Mouse (Mus musculus): ENCODE data around the gene Cacng1.

Cacng1 gene

GRCm38 (mm10) chr11:107716332-107716938, at the start of gene Cacng1:
Cacng1 (minus strand) TSS chr11:107716522.
- DNase-seq (ENCODE audit: low spot score in 2 of 2), result no peak

DNA sequence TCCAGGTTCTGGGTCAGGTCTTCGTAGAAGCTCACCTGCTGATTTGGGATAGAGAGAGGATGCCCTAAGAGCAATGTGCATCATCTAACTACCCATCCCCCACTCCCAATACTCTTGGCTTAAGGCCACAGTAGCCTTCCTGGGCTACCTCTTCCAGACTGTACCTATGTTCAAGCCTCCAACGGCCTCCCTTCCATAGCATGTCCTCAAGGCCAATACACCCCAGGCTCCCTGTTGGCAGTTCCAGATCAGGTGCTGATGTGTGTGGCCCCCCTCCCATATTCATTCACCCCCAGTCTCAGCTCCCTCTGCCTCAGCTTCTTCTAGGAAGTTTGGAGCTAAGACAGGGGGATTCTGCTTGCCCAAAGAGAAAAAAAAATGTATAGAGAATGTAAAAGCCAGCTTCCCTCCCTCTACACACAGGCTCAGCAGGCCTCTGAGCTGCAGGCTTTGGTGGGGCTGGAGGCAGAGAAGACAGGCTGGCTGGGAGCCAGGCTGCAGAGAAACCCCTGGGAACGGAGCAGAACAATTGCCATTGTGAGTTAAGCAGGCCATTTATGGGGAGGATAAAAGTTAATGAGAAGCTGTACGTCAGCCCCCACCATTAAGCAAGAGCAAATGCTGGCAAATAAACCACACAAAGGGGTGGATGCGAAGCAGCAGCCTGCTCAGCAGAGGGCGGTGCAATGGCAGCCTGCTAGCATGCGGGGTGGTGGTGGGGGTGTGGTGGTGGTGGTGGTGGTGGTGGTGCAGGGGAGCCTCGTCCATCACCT, 46.6 kb upstream of the Cacng1 start:
- DNase-seq (ENCODE audit: low spot score in 2 of 2), result no peak

- no peak for DNase-seq (ENCODE audit: low spot score in 2 of 2)
Measured at GRCm38 (mm10) chr11:107761790-107762500, 45.6 kb upstream of the Cacng1 start.

GRCm38 (mm10) chr11:107760001-107760400, 43.7 kb upstream of the Cacng1 start:
- no peak for DNase-seq (ENCODE audit: low spot score in 2 of 2)

DNA sequence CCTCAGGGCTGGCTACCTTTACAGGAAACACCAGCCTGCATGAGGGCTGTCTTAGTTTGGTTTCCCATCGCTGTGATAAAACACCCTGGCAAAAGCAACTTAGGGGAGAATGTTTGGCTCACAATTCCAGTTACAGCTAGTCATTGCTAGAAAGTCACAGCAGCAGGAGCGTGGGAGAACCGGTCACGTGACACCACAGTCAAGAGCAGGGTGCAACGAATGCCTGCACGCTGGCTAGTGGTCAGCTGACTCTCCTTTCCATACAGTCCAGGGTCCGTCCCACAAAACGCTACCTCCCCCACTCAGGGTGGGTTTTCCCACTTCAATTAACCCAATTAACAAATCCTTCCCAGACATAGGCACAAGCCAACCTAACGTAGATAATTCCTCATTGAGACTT, 43.2 kb upstream of the Cacng1 start:
- DNase-seq (ENCODE audit: low spot score in 2 of 2), result no peak

DNA sequence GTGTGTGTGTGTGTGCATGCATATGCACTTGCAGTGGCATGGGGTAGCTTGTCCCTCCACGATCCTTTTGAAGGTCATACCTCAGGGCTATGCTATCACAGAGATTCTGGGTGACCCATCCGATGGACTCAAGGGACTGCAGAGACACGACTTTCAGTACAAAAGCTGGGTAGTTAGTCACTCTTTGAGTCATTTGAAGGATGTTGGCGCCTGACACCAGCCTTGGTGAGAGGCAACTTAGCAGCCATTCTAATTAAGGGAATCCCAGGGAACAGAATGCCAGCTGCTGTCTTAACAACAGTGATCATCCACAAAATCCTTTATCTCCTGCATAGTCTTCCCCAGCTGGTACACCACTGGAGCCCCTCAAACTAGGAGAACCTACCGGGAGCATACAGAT, 32.8 kb upstream of the Cacng1 start:
- no peak for DNase-seq (ENCODE audit: low spot score in 2 of 2)

DNA sequence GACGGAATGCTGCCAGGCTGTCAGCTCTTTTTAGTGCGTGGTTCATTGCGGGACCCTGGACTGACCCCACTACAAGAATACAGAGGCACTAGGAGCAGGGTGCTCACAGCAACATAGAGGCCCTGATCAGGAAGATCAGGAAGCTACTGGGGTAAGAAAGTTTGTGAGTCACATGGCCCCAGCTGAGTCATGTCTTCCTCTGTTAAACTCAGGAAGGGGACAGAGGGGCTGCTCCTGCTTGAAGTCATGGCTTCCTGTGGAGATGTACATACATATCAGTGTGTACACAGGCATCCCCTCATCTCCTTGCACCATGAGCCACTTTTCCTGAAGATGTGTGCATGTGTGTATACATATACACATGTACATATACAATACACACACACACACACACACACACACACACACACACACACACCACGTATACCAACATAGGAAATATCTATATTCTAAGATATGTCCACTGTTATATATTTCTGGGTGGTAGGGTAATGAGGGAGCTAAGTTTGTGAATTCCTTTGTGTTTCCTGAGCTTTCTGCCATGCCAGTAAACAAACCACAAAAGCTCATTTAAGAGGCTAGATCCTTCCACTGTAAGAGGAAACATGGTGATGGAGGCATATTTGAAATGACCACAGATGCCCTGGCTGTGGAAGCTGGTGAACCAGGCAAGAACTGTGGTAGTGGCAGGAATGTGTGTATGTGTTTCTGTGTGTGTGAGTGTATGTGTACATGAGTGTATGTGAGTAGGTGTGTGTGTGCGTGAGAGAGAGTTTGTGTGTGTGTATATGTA, 32.1 kb upstream of the Cacng1 start:
- no peak for DNase-seq (ENCODE audit: low spot score in 2 of 2)

DNA sequence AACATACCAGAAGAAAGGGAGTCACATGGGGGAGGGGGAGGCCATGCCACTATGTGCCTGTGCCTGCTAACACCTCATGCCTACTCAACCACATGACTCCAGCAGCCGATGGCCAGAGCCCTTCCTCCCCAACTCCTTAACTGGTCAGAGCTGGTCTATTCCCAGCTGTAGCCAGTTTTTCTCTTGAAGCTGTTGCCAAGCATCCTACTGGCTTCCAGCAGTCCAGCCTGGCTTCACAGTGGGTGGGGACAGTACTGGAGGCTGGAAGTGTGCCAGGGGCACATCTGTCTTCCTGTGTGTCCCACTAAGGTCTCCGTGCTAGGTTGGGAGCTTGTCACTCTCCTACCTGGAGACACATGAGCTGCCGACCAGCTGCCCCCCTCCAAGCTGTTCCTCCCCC, 26.8 kb upstream of the Cacng1 start:
- DNase-seq (ENCODE audit: low spot score in 2 of 2), result no peak

GRCm38 (mm10) chr11:107738418-107739099, 22.2 kb upstream of the Cacng1 start:
- peak in 1 of 2 experiments; percentile 49 for DNase-seq (ENCODE audit: low spot score in 2 of 2)

DNA sequence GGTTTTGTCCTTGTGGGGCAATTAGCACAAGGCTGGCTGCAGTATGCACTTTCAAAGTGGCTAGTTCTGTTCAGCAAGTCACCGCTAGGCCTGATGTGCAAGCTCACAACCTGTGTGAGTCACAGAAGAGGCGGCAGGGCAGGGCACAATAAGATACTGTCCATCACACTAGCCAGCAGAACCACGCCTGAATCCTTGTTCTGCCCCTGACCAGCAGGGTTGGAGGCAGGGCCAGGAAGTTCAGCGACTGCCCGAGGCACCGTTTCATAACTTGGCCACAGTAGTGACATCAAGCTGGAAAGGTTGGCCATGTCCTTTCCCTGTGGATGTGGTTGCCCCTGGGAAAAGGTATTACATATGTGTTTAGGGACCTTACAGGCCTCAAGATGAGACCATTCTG, 21.6 kb upstream of the Cacng1 start:
- DNase-seq (ENCODE audit: low spot score in 2 of 2), result no peak

DNA sequence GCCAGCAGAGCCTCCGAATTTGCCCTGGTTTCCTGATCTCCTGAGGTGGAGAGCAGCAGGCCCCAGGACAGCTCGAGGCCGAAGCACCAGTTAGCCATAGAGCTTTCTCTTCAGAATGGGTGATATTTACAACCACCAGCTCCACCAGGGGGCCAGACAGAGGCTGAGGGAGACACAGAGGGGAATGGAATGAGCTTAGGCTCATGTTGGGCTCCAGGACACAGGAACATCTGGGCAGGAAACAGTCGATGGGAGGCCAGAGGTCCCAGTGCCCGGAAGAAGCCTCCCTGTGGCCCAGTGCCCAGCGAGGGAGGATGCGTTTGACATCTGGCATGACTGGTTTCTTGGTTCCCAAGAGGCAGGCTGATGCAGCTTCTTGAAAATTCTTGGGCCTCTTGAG, 17.8 kb upstream of the Cacng1 start:
- DNase-seq (ENCODE audit: low spot score in 2 of 2), result no peak

GRCm38 (mm10) chr11:107731498-107731897, 15.2 kb upstream of the Cacng1 start:
- no peak for DNase-seq (ENCODE audit: low spot score in 2 of 2)

DNA sequence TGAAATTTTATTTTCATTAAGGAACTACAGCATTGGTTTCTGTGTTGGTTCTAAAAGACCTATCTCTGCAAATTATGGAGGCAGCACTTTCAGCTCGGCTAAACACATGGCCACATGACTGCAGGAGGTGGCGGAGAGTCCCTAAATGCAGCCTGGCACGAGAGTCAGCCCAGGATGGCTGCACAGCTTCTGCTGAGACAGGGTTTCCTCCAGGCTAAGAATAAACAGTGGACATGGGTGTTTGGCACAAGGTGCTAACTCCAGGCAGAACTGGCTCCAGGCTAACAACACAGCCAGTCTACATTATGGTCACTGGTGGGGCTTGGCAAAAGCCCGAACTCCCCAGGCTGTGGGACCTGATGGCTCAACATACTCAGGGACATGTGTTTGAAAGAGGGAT, 14.6 kb upstream of the Cacng1 start:
- no peak for DNase-seq (ENCODE audit: low spot score in 2 of 2)

DNA sequence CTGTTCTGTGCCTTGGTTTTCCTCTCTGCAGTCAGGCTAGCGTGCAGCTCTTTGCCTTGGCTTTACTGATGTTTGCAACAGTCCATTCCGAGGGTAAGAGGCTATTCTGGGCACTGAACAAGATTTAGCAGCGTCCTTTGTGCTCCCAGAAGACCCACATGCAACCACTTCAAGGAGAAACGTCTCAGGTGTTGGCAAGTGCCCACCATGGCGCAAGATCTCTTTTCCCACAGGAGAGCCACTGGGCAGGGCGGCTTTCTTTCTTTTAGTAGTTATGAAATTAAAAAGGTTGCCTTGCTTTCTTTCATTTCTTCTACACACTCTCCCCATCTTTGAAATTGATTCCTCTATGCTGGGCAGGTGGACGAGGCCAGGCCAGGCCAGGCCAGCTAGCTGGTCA, 12.8 kb upstream of the Cacng1 start:
- no peak for DNase-seq (ENCODE audit: low spot score in 2 of 2)

- DNase-seq (ENCODE audit: low spot score in 2 of 2), result no peak
Measured at GRCm38 (mm10) chr11:107728073-107728863, 11.9 kb upstream of the Cacng1 start.

DNA sequence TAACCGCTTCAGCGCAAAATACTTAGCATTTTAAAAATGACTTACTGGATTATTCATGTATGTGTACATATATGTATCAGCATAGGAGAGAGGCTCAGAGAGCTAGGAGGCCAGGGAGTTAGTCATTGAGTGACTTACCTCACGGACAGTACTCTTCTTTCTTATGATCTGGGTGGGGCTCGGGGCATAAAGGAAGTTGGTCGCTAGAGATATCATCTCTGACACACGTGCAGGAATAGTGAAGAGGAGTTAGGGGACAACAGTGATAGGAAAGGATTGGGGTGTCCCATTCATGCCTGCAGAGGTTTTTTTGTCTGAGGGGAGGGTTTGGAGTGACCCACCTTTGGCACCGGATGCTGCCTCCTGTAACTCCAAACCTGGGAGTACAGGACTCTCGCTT, 8.3 kb upstream of the Cacng1 start:
- DNase-seq (ENCODE audit: low spot score in 2 of 2), result no peak

- no peak for DNase-seq (ENCODE audit: low spot score in 2 of 2)
Measured at GRCm38 (mm10) chr11:107721057-107721456, 4.7 kb upstream of the Cacng1 start.

DNA sequence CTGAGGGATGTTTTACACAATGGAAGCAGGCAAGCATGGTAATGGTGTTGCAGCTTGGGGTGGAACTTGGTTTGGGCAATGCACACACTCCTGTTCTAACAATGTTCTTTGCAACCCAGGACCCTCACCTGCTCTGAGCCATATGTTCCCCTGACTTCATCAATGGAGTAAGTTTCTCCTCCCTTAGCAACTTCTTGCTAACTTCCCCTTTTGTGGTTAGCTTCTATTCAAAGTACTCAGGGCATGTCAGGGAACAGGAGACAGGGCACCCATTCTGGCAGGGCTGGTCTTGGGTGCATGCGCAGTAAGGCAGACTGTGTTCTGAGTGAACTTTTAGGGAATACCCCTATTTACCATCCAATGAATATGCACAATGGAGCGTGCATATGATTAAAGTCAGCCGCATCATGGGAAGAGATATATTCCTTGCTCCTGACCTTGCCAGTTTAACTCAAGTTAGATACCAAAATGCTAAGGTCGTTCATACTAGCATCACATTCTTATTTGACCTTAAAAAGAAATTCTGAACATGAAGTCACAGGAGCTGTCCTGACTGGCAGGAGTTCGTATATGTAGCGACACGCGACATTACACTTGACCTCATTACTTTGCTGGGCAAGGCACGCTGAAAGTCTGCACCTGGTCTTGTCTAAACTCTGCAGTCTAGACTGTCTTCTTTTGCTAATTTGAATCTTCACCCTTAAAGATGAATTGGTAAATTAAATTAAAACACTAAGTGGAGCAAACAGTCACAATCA, 4.1 kb upstream of the Cacng1 start:
- no peak for DNase-seq (ENCODE audit: low spot score in 2 of 2)

GRCm38 (mm10) chr11:107714368-107714767, 2.0 kb downstream of the Cacng1 start:
- DNase-seq (ENCODE audit: low spot score in 2 of 2), result no peak

DNA sequence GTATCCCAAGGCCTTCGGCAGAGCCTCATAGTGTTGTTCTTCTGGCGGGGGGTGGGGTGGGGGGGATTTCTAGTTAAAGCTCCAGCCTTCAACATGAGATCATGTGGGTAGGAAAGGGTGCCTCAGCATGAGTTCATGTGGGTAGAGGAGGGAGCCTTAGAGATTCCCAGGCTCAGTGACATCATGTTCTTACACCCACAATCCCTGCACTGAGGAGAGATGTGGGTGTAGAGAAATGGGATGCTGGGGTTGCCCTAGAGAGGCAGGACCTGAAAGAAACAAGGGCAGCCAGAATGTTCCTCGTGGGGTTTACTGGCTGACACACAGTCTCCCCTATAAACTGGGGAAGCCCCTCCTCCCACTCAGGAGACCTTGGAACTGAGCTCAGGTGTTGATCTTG, 5.9 kb downstream of the Cacng1 start:
- DNase-seq (ENCODE audit: low spot score in 2 of 2), result no peak

Measured in frontal cortex, postnatal 14 days (tissue).